Mouse (Mus musculus): Measurements from ENCODE around the gene Pex11g. TPM values are rescaled to one million over a fixed set of nuclear protein-coding genes. Genes with fewer than 3 reads are reported as not detected.
A peak's percentile ranks its signal among the peaks of the same experiment; 100 is the strongest.

The Pex11g gene
- polyA plus RNA-seq, 1 experiment from 2014 or later: 4.2 TPM

DNA sequence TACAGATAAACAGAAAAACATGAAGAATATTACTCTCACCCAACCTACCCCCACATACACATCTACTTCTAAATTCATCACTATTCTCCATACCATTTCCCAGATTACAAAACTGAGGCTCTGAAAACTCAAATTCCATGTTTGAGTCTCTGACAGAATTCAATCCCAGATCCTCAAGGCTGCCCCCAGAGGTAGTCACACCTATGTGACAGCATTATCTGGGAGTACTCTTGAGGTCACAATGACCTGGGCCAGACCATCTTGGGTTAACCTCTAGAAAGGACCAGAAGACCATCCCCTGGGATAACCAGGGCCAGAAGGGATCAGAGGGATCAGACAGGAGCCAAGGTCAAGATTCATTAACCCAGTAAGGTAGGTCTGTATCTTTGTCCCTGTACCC lies 3.1 kb upstream of the Pex11g start, which contains the start of gene Tex45:
Tex45 (plus strand) TSS at position 301 of the 400 bp plus-strand sequence.
- ATAC-seq (ENCODE audit: low FRiP score, low read depth): no peak
- Histone ChIP-seq H3K4me3 (no peak within 1 kb of the TSS), H3K9me3 (no peaks in the 10 kb centered on the region)

DNA sequence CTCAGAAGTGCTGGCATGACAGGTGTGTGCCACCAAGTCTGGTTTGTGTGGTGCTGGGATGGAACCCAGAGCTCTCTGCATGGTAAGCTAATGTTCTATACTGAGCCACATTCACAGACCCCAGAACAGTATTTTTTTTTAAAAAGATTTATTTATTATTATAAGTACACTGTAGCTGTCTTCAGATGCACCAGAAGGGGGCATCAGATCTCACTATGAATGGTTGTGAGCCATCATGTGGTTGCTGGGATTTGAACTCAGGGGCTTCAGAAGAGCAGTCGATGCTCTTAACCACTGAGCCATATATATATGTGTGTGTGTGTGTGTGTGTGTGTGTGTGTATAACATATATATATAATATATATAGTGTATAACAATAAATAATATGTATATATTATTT lies 1.4 kb upstream of the Pex11g start:
- no peaks in the 10 kb centered on the region for H3K36me3 ChIP-seq
- WGBS: 90% methylated on average over 1 of the region's 1 CpGs
- H3K9ac ChIP-seq: no peak overlapping the region
- no peak overlapping the region for H3K27ac ChIP-seq
- H3K9me3 ChIP-seq: no peaks in the 10 kb centered on the region
- ATAC-seq (ENCODE audit: low FRiP score, low read depth): no peak
- H3K4me2 ChIP-seq (replicated peaks): no peak overlapping the region
- H3K4me1 ChIP-seq: peaks cover 5% of the 10 kb centered on the region; the same call in 1 of the 2 replicates
- H3K27me3 ChIP-seq (replicated peaks): no peaks in the 10 kb centered on the region
- H3K4me3 ChIP-seq: no peak overlapping the region

More for the DNA sequence above, 3.1 kb upstream of the Pex11g start, which contains the start of gene Tex45:
- no peaks in the 10 kb centered on the region for H3K36me3 ChIP-seq
- H3K27ac ChIP-seq: no peak within 1 kb of the TSS
- H3K27me3 ChIP-seq (replicated peaks): peaks cover 2% of the 10 kb centered on the region; the same call in 1 of the 2 replicates
- no peak within 1 kb of the TSS for H3K4me2 ChIP-seq (replicated peaks)
- peaks cover 5% of the 10 kb centered on the region; the same call in 1 of the 2 replicates for H3K4me1 ChIP-seq
- no peak within 1 kb of the TSS for H3K9ac ChIP-seq

DNA sequence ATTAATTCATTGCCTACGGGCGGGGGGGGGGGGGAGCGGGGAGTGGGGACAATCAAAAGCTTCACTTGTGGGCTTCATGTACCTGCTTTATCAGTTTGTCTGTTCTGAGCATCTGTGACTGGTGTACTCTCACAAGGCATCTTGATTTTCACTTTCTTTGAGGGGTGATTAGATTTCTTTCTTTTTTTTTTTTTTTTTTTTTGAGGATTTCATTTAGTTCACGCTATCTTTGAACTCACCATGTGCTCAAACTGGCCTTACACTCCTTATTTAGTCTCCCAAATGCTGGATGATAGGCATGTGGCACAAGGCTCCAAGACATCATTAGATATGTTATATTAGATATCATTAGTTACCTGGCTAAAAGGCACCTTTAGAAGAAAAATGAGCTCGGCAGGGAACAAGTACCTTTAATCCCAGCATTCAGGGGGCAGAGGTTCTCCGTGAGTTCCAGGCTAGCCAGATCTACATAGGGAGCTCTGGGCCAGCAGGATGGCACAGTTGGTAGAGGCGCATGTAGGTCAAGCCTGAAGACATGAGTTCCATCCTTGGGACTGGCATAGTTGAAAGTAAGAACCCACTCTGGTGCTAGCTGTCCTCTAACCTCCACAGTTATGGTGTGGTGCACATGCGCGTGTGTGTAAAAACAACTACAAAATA lies 536 bp upstream of the Pex11g start:
- no peaks in the 10 kb centered on the region for H3K36me3 ChIP-seq
- H3K27me3 ChIP-seq (replicated peaks): no peaks in the 10 kb centered on the region
- H3K9ac ChIP-seq: peak overlapping the region; percentile 58
- H3K4me1 ChIP-seq: peaks cover 5% of the 10 kb centered on the region; the same call in 1 of the 2 replicates
- 57% methylated on average over 9 of the region's 9 CpGs for WGBS
- peak overlapping the region; percentile 64 for H3K4me2 ChIP-seq (replicated peaks)
- H3K4me3 ChIP-seq: peak overlapping the region; percentile 38
- peak overlapping the region; percentile 60; the same call in 1 of the 2 replicates for H3K27ac ChIP-seq
- peak; percentile 26 for ATAC-seq (ENCODE audit: low FRiP score, low read depth)
- no peaks in the 10 kb centered on the region for H3K9me3 ChIP-seq

DNA sequence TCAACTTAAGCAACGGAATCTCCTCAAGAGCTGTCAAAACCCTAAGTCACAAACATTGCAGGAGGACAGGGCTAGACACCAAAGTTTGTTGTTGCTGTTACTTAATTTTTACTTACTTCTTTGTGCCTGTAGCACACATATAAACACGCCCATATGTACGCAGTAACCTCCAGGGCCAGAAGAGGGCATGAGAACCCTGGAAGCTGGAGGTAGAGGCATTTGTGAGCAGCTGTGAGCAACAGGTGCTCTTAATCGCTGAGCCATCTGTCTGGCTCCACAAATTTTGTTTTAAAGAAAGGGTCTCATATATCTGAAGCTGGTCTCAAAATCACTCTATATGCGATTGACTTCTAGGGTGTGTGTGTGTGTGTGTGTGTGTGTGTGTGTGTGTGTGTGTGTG lies 3.2 kb downstream of the Pex11g start:
- H3K27me3 ChIP-seq (replicated peaks): no peaks in the 10 kb centered on the region
- WGBS: 56% methylated on average over 5 of the region's 5 CpGs

DNA sequence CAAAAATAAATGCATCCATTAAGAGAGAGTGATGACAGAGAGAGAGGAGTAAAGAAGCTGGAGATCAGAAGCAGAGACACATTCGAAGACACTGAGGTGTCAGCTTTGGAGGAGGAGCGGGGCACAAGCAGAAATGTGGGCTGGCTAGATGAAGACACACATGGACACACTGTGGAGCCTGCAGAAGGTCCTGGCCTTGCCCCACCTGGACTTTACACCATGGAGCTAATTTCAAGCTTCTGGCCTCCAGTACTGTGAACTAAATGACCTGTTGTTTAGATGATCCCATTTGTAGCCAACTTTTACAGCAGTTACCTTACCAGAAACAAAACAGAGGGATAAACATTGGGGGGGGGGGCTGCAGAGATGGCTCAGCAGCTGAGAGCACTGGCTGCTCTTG lies 4.2 kb downstream of the Pex11g start:
- Histone ChIP-seq H3K9me3 (no peaks in the 10 kb centered on the region), H3K4me2 (replicated peaks) (no peak overlapping the region), H3K36me3 (peaks cover 3% of the 10 kb centered on the region), H3K4me1 (peaks cover 5% of the 10 kb centered on the region; the same call in 1 of the 2 replicates), H3K9ac (no peak overlapping the region), H3K27ac (no peak overlapping the region), H3K27me3 (replicated peaks) (no peaks in the 10 kb centered on the region), H3K4me3 (no peak overlapping the region)
- ATAC-seq (ENCODE audit: low FRiP score, low read depth): no peak
- 88% methylated on average over 2 of the region's 2 CpGs for WGBS

More for the DNA sequence above, 3.2 kb downstream of the Pex11g start:
- Histone ChIP-seq H3K9me3 (no peaks in the 10 kb centered on the region), H3K27ac (no peak overlapping the region), H3K4me2 (replicated peaks) (no peak overlapping the region), H3K4me1 (peaks cover 5% of the 10 kb centered on the region; the same call in 1 of the 2 replicates), H3K4me3 (no peak overlapping the region), H3K9ac (no peak overlapping the region), H3K36me3 (no peaks in the 10 kb centered on the region)
- ATAC-seq (ENCODE audit: low FRiP score, low read depth): no peak

DNA sequence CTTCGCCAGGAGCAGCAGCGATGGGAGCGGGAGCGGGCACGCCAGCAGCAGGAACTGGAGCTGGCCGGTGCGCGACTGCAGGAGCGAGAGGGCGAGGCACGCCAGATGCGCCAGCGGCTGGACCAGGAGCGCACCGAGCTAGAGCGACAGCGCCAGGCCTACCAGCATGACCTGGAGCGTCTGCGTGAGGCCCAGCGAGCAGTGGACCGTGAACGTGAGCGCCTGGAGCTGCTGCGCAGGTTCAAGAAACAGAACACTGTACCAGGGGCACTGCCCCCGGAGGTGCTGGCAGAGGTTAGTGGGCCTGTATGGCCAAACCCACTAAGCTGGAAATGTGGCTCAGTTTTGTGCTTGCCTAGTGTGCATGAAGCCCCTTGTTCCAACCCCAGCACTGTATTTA lies 15.5 kb downstream of the Pex11g start:
- ATAC-seq (ENCODE audit: low FRiP score, low read depth): no peak
- 97% methylated on average over 25 of the region's 25 CpGs for WGBS

DNA sequence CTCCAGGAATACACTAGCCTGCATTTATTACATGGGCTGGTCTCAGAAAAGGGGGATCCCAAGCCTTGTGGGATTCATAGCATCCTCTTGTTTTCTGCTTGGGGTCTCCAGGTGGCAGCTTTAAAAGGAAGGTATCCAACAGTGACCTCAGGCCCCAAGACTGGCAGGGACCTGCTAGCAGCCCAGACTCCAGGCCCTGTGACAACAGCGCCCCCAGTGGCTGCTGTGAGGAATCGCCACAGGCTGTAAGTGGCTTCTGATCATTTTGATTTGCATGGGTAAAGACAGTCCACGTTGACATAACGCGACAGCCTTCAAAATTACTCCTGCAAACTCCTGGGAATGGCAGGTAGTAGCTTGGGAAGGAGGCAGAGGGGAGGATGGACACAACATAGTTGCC lies 16.8 kb downstream of the Pex11g start:
- peak; percentile 45; the same call in 1 of the 2 replicates for ATAC-seq (ENCODE audit: low FRiP score, low read depth)
- H3K27me3 ChIP-seq (replicated peaks): no peaks in the 10 kb centered on the region
- H3K4me1 ChIP-seq: no peaks in the 10 kb centered on the region
- H3K36me3 ChIP-seq: peaks cover 93% of the 10 kb centered on the region
- no peak overlapping the region for H3K4me2 ChIP-seq (replicated peaks)
- H3K4me3 ChIP-seq: no peak overlapping the region
- WGBS: 37% methylated on average over 5 of the region's 5 CpGs
- H3K9me3 ChIP-seq: no peaks in the 10 kb centered on the region
- no peak overlapping the region for H3K27ac ChIP-seq
- no peak overlapping the region for H3K9ac ChIP-seq

More for the DNA sequence above, 15.5 kb downstream of the Pex11g start:
- H3K27me3 ChIP-seq (replicated peaks): no peaks in the 10 kb centered on the region
- no peak overlapping the region for H3K4me2 ChIP-seq (replicated peaks)
- H3K4me1 ChIP-seq: no peaks in the 10 kb centered on the region
- peaks cover 98% of the 10 kb centered on the region for H3K36me3 ChIP-seq
- no peak overlapping the region for H3K9ac ChIP-seq
- H3K4me3 ChIP-seq: no peak overlapping the region
- no peaks in the 10 kb centered on the region for H3K9me3 ChIP-seq
- no peak overlapping the region for H3K27ac ChIP-seq

DNA sequence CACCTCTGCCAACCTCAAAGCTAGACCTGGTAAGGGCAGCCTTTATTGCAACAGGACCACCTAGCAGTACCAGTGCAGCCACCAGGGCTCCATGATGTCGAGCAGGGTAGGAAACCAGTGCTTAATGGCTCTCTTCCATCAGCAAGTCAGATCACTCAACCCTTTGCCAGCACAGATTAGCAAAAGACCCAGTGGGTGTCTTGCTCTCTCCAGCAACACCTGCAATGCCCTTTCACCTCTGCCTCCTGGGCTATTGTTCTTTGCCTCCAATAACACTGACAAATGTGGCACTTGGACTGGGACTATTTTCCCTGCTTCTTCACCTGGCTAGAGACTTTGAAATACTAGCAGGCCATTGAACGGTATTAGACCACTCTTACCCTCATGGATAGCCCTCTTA lies 18.3 kb downstream of the Pex11g start:
- no peaks in the 10 kb centered on the region for H3K9me3 ChIP-seq
- H3K4me2 ChIP-seq (replicated peaks): no peak overlapping the region
- H3K4me1 ChIP-seq: no peaks in the 10 kb centered on the region
- H3K36me3 ChIP-seq: peaks cover 88% of the 10 kb centered on the region
- 94% methylated on average over 2 of the region's 2 CpGs for WGBS
- no peak overlapping the region for H3K27ac ChIP-seq
- no peak overlapping the region for H3K4me3 ChIP-seq
- H3K9ac ChIP-seq: no peak overlapping the region
- no peaks in the 10 kb centered on the region for H3K27me3 ChIP-seq (replicated peaks)
- no peak for ATAC-seq (ENCODE audit: low FRiP score, low read depth)

DNA sequence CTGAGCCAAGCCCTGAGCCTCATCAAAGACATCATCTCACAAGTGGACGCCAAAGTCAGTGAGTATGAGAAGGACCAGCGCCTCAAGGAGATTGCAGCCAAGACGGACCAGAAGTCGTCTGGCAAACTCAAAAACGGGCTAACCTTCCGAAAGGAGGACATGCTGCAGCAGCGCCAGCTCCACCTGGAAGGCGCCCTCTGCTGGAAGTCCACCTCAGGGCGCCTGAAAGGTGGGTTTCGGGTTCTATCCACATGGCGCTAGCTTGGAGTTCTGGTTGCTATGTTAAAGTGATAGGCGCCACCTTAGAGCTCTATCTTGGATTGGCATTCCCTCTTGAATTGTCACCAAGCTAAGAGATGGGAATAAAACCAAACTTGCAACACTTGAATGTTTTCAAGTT lies 28.0 kb downstream of the Pex11g start:
- Histone ChIP-seq H3K36me3 (peaks cover 73% of the 10 kb centered on the region), H3K9me3 (no peaks in the 10 kb centered on the region), H3K4me1 (no peaks in the 10 kb centered on the region), H3K4me2 (replicated peaks) (no peak overlapping the region), H3K9ac (no peak overlapping the region), H3K27ac (no peak overlapping the region), H3K4me3 (no peak overlapping the region), H3K27me3 (replicated peaks) (no peaks in the 10 kb centered on the region)
- ATAC-seq (ENCODE audit: low FRiP score, low read depth): no peak
- 80% methylated on average over 12 of the region's 12 CpGs for WGBS

DNA sequence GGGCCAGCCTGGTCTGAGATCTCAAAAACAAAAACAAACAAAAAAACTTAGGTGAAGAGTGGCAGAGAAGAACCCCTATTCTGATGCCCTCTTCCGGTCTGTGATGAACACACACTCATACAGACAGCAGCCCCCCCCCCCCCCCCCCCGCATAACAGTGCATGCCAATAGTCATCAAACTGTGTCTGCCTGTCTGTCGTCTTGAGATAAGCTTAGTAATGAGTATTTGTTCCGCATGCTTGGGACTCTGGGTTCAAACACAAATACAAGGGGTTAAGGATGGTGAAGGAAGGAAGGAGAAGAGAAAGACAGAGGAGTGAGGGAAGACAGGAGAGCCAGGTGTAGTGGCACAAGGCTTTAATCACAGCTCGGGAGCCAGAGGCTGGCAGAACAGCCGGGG lies 31.0 kb downstream of the Pex11g start:
- Histone ChIP-seq H3K27ac (no peak overlapping the region), H3K36me3 (peaks cover 86% of the 10 kb centered on the region)
- WGBS: 87% methylated on average over 5 of the region's 6 CpGs

DNA sequence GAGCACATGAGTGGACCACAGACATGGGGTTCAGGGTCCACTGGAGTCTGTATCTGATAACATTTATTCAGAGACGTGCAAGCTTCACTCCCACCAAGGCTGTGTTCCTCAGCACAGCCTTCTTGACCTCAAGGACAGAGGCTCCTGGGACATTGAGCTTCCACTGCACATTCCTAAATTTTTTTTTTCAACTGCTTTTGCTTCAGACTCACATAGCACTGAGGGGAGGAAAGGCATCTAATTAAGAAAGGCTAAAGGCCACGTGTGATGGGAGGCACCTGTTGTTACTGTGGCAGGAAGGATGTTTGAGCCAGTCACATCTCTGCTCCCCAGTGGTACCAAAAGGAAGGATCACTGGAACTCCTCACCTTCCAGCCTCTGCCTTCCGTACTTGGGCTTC lies 36.4 kb downstream of the Pex11g start:
- no peak for ATAC-seq (ENCODE audit: low FRiP score, low read depth)
- Histone ChIP-seq H3K4me2 (replicated peaks) (no peak overlapping the region), H3K27ac (no peak overlapping the region), H3K9me3 (no peaks in the 10 kb centered on the region), H3K4me1 (no peaks in the 10 kb centered on the region), H3K36me3 (peaks cover 66% of the 10 kb centered on the region), H3K9ac (no peak overlapping the region), H3K4me3 (no peak overlapping the region), H3K27me3 (replicated peaks) (no peaks in the 10 kb centered on the region)
- 92% methylated on average over 3 of the region's 3 CpGs for WGBS

More for the DNA sequence above, 31.0 kb downstream of the Pex11g start:
- no peak overlapping the region for H3K9ac ChIP-seq
- ATAC-seq (ENCODE audit: low FRiP score, low read depth): no peak
- H3K4me2 ChIP-seq (replicated peaks): no peak overlapping the region
- no peaks in the 10 kb centered on the region for H3K27me3 ChIP-seq (replicated peaks)
- H3K9me3 ChIP-seq: no peaks in the 10 kb centered on the region
- no peaks in the 10 kb centered on the region for H3K4me1 ChIP-seq
- no peak overlapping the region for H3K4me3 ChIP-seq

DNA sequence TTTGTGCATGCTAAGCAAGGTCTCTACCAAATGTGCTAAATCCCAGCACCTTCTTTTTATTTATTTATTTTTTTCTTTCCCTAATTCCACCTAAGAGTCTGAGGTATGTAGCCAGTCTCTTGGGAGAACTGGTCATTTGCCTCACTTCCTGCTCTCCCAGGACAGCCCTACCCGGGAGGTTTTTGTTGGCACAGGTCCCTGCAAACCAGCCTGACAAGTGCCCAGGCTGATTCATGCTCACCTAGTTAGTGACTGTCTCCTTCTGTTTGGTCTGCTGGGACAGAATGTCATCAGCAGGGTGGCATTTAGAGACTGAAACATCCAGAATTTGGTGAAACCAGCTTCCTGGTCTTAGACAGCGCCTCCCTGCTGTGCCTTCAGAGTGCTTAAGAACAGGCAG lies 37.5 kb downstream of the Pex11g start:
- H3K4me1 ChIP-seq: no peaks in the 10 kb centered on the region
- 85% methylated on average over 2 of the region's 2 CpGs for WGBS
- no peak overlapping the region for H3K4me3 ChIP-seq

DNA sequence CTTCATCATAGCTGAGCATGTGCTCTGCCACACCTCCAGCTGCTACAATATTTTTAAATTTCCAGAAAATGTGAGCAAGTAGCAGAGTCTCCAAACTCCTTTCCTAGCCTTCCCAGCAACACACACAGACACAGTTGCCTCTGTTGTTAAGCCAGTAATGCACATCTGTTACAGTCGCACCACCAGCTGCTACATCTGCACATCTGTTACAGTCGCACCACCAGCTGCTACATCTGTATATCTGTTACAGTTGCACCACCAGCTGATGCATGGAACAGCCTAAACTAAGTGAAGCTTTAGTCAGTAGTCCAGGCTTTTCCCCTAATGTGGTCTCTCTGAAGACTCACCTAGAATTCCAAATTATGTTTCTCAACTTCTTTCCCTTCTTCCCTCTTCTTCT lies 39.1 kb downstream of the Pex11g start:
- H3K4me2 ChIP-seq (replicated peaks): no peak overlapping the region
- WGBS: 88% methylated on average over 2 of the region's 2 CpGs
- H3K9ac ChIP-seq: no peak overlapping the region
- H3K36me3 ChIP-seq: peaks cover 49% of the 10 kb centered on the region
- no peak overlapping the region for H3K4me3 ChIP-seq
- no peaks in the 10 kb centered on the region for H3K4me1 ChIP-seq
- H3K9me3 ChIP-seq: no peaks in the 10 kb centered on the region
- H3K27ac ChIP-seq: no peak overlapping the region
- no peaks in the 10 kb centered on the region for H3K27me3 ChIP-seq (replicated peaks)
- no peak for ATAC-seq (ENCODE audit: low FRiP score, low read depth)

More for the DNA sequence above, 37.5 kb downstream of the Pex11g start:
- Histone ChIP-seq H3K27ac (no peak overlapping the region), H3K27me3 (replicated peaks) (no peaks in the 10 kb centered on the region), H3K36me3 (peaks cover 58% of the 10 kb centered on the region), H3K9ac (no peak overlapping the region), H3K4me2 (replicated peaks) (no peak overlapping the region), H3K9me3 (no peaks in the 10 kb centered on the region)
- no peak for ATAC-seq (ENCODE audit: low FRiP score, low read depth)
